Mouse (Mus musculus): Measurements from ENCODE around the gene Ets2. TPM values are rescaled to one million over a fixed set of nuclear protein-coding genes. Genes with fewer than 3 reads are reported as not detected.
"Not testable (repeated sequence)": the region's sequence is repeated elsewhere in the genome, so short reads cannot be mapped to it uniquely, and the experiment has no call there.

The Ets2 gene
- polyA plus RNA-seq, 1 experiment from 2014 or later, result 47.9 TPM

DNA sequence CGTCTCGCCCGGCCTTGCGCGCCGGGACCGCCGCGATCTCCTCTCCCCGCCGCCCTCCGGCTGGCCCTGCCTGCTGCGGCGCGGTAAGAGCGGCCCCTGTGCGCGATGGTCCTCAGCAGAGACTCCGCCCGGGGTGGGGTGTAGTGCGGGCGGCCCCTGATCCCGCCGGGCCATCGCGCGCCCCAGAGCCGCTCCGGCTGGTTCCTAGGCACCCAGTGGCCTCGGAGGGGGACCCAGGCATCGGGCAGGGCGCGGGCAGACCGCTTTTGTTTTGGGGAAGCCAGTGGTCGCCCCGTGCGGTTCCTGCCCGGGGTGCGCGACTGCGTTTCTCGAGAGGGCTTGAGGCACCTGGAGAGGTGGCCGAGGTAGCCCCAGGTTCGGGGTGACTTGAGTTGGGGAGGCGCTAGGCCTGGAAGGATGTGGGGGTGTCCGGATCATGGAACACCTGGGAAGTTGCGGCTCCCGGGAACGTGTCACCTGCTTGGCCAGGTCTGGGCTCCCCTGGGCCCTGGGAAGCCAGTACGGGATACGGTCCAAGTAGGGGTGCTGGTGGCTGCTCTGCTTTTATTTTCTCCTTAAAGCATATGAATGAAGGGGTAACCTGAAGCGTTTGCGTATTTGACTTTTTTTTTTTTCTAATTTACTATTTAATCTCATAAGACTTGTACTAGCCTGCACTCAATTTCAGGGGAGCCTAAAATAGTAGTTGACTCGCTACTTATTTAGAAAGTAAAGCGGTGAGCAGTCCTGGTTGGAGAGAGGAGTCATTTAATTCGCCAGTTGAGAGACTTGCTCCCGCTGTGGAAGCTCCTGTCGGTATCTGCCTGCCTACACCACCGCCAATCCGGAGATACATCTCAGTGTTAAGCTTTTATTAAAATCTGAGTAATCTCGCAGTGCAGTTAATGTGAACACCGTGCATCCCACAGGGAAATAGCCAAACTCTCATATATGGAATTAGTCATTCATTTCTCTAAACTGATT is 979 bp downstream of the Ets2 start:
- Histone ChIP-seq H3K4me2 (replicated peaks) (peak overlapping the region; percentile 95), H3K9me3 (replicated peaks) (no peaks in the 10 kb centered on the region), H3K9ac (peak overlapping the region; percentile 87), H3K4me3 (peak overlapping the region; percentile 87), H3K27ac (peak overlapping the region; percentile 87), H3K27me3 (no peaks in the 10 kb centered on the region), H3K4me1 (peaks cover 19% of the 10 kb centered on the region), H3K36me3 (no peaks in the 10 kb centered on the region)
- under 1% methylated on average over 59 of the region's 62 CpGs for WGBS
- ATAC-seq (ENCODE audit: low FRiP score), result peak; percentile 83

GRCm38 (mm10) chr16:95703958-95704357 is 2.1 kb downstream of the Ets2 start:
- 41% methylated on average over 8 of the region's 8 CpGs for WGBS
- Histone ChIP-seq H3K9me3 (replicated peaks) (no peaks in the 10 kb centered on the region), H3K4me1 (peaks cover 20% of the 10 kb centered on the region), H3K4me3 (peak overlapping the region; percentile 25), H3K36me3 (no peaks in the 10 kb centered on the region), H3K27me3 (no peaks in the 10 kb centered on the region), H3K9ac (peak overlapping the region; percentile 45), H3K27ac (no peak overlapping the region), H3K4me2 (replicated peaks) (peak overlapping the region; percentile 95)
- no peak for ATAC-seq (ENCODE audit: low FRiP score)

DNA sequence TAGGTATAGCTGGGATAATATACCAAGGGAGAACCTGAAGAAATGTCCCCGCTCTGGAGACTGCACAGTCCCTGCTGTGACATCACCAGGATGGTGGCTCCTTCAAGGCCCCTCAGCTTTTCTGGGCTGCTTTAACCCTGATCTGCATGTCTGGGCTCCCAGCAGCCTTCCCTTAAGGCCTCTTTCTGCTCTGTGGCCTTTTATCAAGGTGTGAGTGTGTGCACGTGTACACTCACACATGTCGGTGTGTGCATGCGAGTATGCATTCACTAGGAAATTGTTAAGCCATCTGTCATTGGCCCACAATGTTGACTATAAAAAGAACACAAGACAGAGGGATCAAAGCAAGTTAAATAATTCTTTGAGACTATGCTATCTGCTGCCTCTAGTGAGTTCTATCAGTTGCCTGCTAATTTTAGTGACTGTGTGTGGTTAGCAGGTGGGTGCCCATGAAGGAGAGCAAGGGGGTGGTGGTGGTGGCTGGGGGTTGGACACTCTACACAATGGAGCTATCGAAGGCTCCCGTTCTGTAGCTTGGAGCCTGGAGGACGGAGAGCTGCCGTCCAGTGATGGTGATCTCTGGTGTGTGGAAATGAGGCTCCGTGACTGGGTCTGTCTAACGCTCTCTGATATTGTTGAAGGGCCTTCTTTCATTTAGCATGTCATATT is 2.9 kb downstream of the Ets2 start:
- peaks cover 20% of the 10 kb centered on the region for H3K4me1 ChIP-seq
- no peak for ATAC-seq (ENCODE audit: low FRiP score)
- 82% methylated on average over 10 of the region's 10 CpGs for WGBS
- peaks cover 4% of the 10 kb centered on the region for H3K36me3 ChIP-seq
- no peak overlapping the region for H3K27ac ChIP-seq
- no peaks in the 10 kb centered on the region for H3K9me3 ChIP-seq (replicated peaks)
- H3K27me3 ChIP-seq, result no peaks in the 10 kb centered on the region
- peak overlapping the region; percentile 45 for H3K9ac ChIP-seq
- peak overlapping the region; percentile 25; the same call in 1 of the 2 replicates for H3K4me3 ChIP-seq
- H3K4me2 ChIP-seq (replicated peaks), result peak overlapping the region; percentile 95

DNA sequence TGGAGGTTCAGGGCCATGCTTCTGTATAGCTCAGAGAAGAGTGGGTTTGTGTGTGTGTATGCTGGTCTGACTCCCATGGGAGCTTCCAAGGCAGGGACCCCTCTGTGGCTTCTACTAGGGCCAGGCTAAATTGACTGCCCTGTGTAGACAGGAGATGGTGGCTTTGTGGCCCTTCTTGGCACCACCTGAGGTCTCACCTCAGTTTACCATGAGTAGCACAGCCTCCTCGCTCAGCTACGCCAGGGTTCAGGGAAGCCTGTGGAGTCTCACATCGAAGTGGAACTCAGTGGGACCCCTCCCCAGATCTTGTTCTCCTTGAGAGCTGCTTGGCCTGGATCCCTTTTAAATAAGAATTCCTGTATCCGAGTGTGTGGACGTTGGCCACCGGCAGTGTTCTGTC is 3.9 kb downstream of the Ets2 start:
- 92% methylated on average over 6 of the region's 6 CpGs for WGBS
- H3K4me3 ChIP-seq, result no peak overlapping the region
- H3K27ac ChIP-seq, result no peak overlapping the region
- H3K4me1 ChIP-seq, result peaks cover 16% of the 10 kb centered on the region
- no peaks in the 10 kb centered on the region for H3K27me3 ChIP-seq
- no peaks in the 10 kb centered on the region for H3K9me3 ChIP-seq (replicated peaks)
- H3K36me3 ChIP-seq, result peaks cover 14% of the 10 kb centered on the region
- no peak for ATAC-seq (ENCODE audit: low FRiP score)
- H3K9ac ChIP-seq, result no peak overlapping the region
- peak overlapping the region; percentile 13; the same call in 1 of the 2 replicates for H3K4me2 ChIP-seq (replicated peaks)

DNA sequence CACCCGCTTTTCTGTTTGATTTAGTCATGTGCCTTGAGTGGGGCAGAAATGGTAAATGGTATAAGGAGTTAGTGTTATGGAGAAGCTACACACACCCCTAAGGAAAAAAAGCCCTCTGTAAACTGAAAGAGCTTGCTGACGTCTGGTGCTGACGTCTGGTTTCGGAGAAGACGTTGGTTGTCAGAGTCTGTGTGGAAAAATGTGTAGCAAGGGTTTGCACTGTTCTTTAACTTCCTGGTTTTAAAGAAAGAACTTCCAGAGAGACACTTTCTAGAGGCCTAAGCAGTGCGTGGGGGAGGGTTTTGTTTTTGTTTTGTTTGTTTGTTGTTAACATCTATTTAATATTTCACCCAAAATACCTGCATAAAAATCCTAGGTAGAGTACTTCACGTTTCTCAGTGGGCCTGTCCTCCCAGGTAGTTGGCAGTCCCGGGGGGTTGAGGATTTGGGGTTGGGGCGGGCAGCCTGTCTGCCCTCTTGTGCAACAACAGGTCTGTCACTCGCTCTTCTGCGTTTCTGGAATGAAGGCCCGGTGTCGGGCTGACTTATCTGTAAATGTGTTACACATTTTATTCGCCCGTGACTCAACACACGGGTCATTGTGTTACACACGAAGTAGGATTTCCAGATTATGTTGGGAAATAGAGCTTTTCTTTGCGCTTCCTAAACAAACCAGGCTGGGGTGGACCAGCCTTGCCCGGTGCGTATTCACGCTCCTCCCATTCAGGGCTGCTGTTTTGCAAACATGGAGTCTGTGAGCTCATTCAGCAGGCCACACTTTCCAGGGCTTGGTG is 6.5 kb downstream of the Ets2 start:
- WGBS, result 81% methylated on average over 21 of the region's 21 CpGs
- Histone ChIP-seq H3K4me2 (replicated peaks) (no peak overlapping the region), H3K4me1 (peaks cover 11% of the 10 kb centered on the region), H3K9ac (no peak overlapping the region), H3K27me3 (no peaks in the 10 kb centered on the region), H3K4me3 (no peak overlapping the region), H3K36me3 (peaks cover 30% of the 10 kb centered on the region), H3K9me3 (replicated peaks) (no peaks in the 10 kb centered on the region), H3K27ac (no peak overlapping the region)
- no peak for ATAC-seq (ENCODE audit: low FRiP score)

- no peak overlapping the region for H3K27ac ChIP-seq
- peaks cover 8% of the 10 kb centered on the region for H3K4me1 ChIP-seq
- H3K4me3 ChIP-seq, result no peak overlapping the region
- H3K27me3 ChIP-seq, result no peaks in the 10 kb centered on the region
- H3K9me3 ChIP-seq (replicated peaks), result no peaks in the 10 kb centered on the region
- no peak overlapping the region for H3K4me2 ChIP-seq (replicated peaks)
- ATAC-seq (ENCODE audit: low FRiP score), result no peak
- 90% methylated on average over 4 of the region's 4 CpGs for WGBS
- no peak overlapping the region for H3K9ac ChIP-seq
- H3K36me3 ChIP-seq, result peaks cover 36% of the 10 kb centered on the region
Observed at GRCm38 (mm10) chr16:95709175-95709574, 7.3 kb downstream of the Ets2 start.

GRCm38 (mm10) chr16:95710129-95710528 is 8.3 kb downstream of the Ets2 start:
- Histone ChIP-seq H3K27ac (no peak overlapping the region), H3K27me3 (no peaks in the 10 kb centered on the region), H3K4me3 (no peak overlapping the region), H3K4me2 (replicated peaks) (no peak overlapping the region), H3K9me3 (replicated peaks) (no peaks in the 10 kb centered on the region), H3K4me1 (0 out of 2 replicates have a peak, but pooled peaks cover 2% of the 10 kb centered on the region), H3K36me3 (peaks cover 45% of the 10 kb centered on the region), H3K9ac (no peak overlapping the region)
- 91% methylated on average over 6 of the region's 6 CpGs for WGBS
- no peak for ATAC-seq (ENCODE audit: low FRiP score)

- 0 out of 2 replicates have a peak, but pooled peaks cover 2% of the 10 kb centered on the region for H3K4me1 ChIP-seq
- no peak overlapping the region for H3K4me2 ChIP-seq (replicated peaks)
- no peak overlapping the region for H3K4me3 ChIP-seq
- 96% methylated on average over 10 of the region's 10 CpGs for WGBS
- H3K9ac ChIP-seq, result no peak overlapping the region
- H3K27me3 ChIP-seq, result no peaks in the 10 kb centered on the region
- H3K27ac ChIP-seq, result no peak overlapping the region
- ATAC-seq (ENCODE audit: low FRiP score), result no peak
- H3K36me3 ChIP-seq, result peaks cover 64% of the 10 kb centered on the region
- no peaks in the 10 kb centered on the region for H3K9me3 ChIP-seq (replicated peaks)
Observed at GRCm38 (mm10) chr16:95712121-95712520, 10.2 kb downstream of the Ets2 start.

DNA sequence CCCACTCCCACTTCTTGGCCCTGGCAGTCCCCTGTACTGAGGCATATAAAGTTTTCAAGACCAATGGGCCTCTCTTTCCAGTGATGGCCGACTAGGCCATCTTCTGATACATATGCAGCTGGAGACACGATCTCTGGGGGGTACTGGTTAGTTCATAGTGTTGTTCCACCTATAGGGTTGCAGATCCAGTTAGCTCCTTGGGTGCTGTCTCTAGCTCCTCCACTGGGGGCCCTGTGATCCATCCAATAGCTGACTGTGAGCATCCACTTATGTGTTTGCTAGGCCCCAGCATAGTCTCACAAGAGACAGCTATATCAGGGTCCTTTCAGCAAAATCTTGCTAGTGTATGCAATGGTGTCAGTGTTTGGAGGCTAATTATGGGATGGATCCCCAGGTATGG is 11.2 kb downstream of the Ets2 start:
- not testable (repeated sequence) for H3K4me2 ChIP-seq (replicated peaks); H3K9ac ChIP-seq; H3K27ac ChIP-seq; H3K4me3 ChIP-seq; H3K4me1 ChIP-seq; H3K9me3 ChIP-seq (replicated peaks); H3K27me3 ChIP-seq; ATAC-seq (ENCODE audit: low FRiP score)
- peaks cover 74% of the 10 kb centered on the region for H3K36me3 ChIP-seq
- WGBS, result 85% methylated on average over 2 of the region's 2 CpGs

GRCm38 (mm10) chr16:95715026-95715425 is 13.2 kb downstream of the Ets2 start:
- Histone ChIP-seq H3K27me3 (no peaks in the 10 kb centered on the region), H3K4me2 (replicated peaks) (no peak overlapping the region), H3K36me3 (peaks cover 87% of the 10 kb centered on the region), H3K9ac (no peak overlapping the region), H3K27ac (no peak overlapping the region), H3K4me3 (no peak overlapping the region), H3K9me3 (replicated peaks) (no peaks in the 10 kb centered on the region), H3K4me1 (no peaks in the 10 kb centered on the region)
- WGBS, result 93% methylated on average over 11 of the region's 11 CpGs
- ATAC-seq (ENCODE audit: low FRiP score), result no peak

DNA sequence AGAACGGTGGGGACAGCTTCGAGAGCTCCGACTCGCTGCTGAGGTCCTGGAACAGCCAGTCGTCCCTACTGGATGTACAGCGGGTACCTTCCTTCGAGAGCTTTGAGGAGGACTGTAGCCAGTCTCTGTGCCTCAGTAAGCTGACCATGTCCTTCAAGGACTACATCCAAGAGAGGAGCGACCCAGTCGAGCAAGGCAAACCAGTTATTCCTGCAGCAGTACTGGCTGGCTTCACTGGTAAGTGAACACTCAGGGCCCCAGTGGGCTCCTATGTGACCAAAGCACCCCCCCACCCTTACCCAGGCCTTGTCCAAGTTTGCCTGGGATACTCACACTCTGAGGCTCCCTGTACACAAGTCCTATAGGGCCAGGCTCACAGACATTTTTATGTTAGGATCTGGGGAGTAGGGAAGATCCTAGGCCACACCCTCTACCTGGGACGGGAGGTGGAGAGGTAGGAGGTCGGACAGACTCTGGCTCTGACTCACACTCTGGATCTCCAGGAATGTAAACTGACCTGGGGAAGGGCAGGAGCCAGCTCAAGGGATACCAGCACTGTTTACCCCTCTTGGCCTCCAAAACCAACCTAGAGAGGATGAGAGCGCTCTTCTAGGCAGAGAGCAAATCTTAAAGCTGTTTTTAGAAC is 14.3 kb downstream of the Ets2 start:
- H3K27me3 ChIP-seq, result no peaks in the 10 kb centered on the region
- no peak overlapping the region for H3K9ac ChIP-seq
- no peak for ATAC-seq (ENCODE audit: low FRiP score)
- no peaks in the 10 kb centered on the region; the same call in 1 of the 2 replicates for H3K9me3 ChIP-seq (replicated peaks)
- 91% methylated on average over 12 of the region's 12 CpGs for WGBS
- H3K27ac ChIP-seq, result no peak overlapping the region
- peaks cover 90% of the 10 kb centered on the region for H3K36me3 ChIP-seq
- no peak overlapping the region for H3K4me3 ChIP-seq
- no peak overlapping the region for H3K4me2 ChIP-seq (replicated peaks)
- H3K4me1 ChIP-seq, result no peaks in the 10 kb centered on the region

Measured in hindbrain, embryonic 12.5 days (tissue).